Mouse (Mus musculus): ENCODE results near the gene BC030870. TPM values are rescaled to one million over a fixed set of nuclear protein-coding genes. Genes with fewer than 3 reads are reported as not detected.

The BC030870 gene
- total and polyA plus RNA-seq, 3 experiments = not detected

DNA sequence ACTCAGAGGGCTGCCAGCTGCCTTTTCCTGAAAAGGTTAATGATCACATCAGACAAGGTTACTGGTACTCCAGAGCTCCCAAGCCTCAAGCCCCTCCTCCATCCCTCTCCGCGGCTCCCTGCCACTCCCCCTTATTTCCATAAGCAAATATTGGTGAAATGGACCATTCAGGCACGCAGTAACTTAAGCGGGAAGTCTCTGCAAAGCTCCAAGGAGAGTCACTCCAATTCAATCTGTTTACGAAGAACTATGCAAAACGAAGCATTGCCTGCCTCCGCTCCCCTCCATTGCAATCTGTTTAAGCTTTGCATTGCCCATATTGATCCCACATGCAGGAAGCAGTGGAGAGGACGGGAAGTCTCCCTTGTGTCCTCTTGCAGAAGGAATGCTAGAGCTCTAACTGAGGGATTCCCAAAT, 92.2 kb downstream of the BC030870 start, which contains the start of gene Apela:
Apela (minus strand) TSS at position 220 of the 417 bp plus-strand sequence.
- Histone ChIP-seq H3K79me2 (replicated peaks; ENCODE audit: control insufficient read depth, insufficient read depth, low read length) (no peaks in the 10 kb centered on the region), H3K27me3 (ENCODE audit: control insufficient read depth, insufficient read depth, low read length) (0 out of 2 replicates have a peak, but pooled peaks cover 2% of the 10 kb centered on the region), H3K4me3 (no peak within 1 kb of the TSS), H3K27ac (no peak within 1 kb of the TSS), H3K36me3 (ENCODE audit: control insufficient read depth, insufficient read depth, low read length) (no peaks in the 10 kb centered on the region), H3K9ac (ENCODE audit: low read depth, low read length) (no peak within 1 kb of the TSS), H3K4me1 (ENCODE audit: control insufficient read depth, insufficient read depth, low read length) (peaks cover 2% of the 10 kb centered on the region)
- intact Hi-C loops (cut with DNase I) = no loop called here
- TF ChIP-seq POLR2A (IDR thresholded peaks at IDR 0.05; ENCODE audit: insufficient read depth, low read depth, low read length) (no peak), EP300 (IDR thresholded peaks at IDR 0.05; ENCODE audit: insufficient read depth, low read depth, low read length) (no peak), CTCF (IDR thresholded peaks at IDR 0.05) (no peak)
- no peak for DNase-seq
- WGBS = 2% methylated on average over 8 of the region's 8 CpGs

Small RNA genes lying within 50 kb of the gene (microRNA-seq; reads per million reads assigned to microRNA genes)
- 0 reads per million in 2 experiments for gene Gm24333

Other genes with a start within 250 kb of the BC030870 start
- 10 to 100 TPM; 21.0 to 26.2 TPM for gene Tmem192, start 182.4 kb downstream of the BC030870 start, total RNA-seq (2021)
- 42.6 and 43.4 TPM in 2 replicates for gene Tmem192, start 182.4 kb downstream of the BC030870 start, polyA plus RNA-seq (2012; rRNA removed)
- not detected for gene Trim75, start 141.7 kb downstream of the BC030870 start, total RNA-seq (2021)
- not detected in 2 replicates for gene Trim75, start 141.7 kb downstream of the BC030870 start, polyA plus RNA-seq (2012; rRNA removed)
- gene Trim61, start 111.0 kb downstream of the BC030870 start, total RNA-seq (2021) = not detected
- gene Trim61, start 111.0 kb downstream of the BC030870 start, polyA plus RNA-seq (2012; rRNA removed) = not detected in 2 replicates
- gene Trim60, start 111.0 kb downstream of the BC030870 start, total RNA-seq (2021) = not detected
- not detected in 2 replicates for gene Trim60, start 111.0 kb downstream of the BC030870 start, polyA plus RNA-seq (2012; rRNA removed)
- gene Apela, start 92.2 kb downstream of the BC030870 start, total RNA-seq (2021) = not detected
- 0.27 TPM in 1 of 2 replicates, not detected in the other for gene Apela, start 92.2 kb downstream of the BC030870 start, polyA plus RNA-seq (2012; rRNA removed)
- gene Gm10663, start 54.5 kb downstream of the BC030870 start, total RNA-seq (2021) = not detected
- gene Gm10663, start 54.5 kb downstream of the BC030870 start, polyA plus RNA-seq (2012; rRNA removed) = not detected in 2 replicates

All from heart, adult 2 months (tissue).